Mouse (Mus musculus) mature B cell (primary cell): ENCODE data around the gene Gm49721.
"Not testable (repeated sequence)": the region's sequence is repeated elsewhere in the genome, so short reads cannot be mapped to it uniquely, and the experiment has no call there.

Source experiments
- in situ Hi-C: fragments of 300-500 bp; cut with MboI; formaldehyde crosslinking; loops from 2 replicates; pipeline ENCODE4 v1.14.3; 2019

Gene Gm49721

GRCm38 (mm10) chr17:7079558-7079957 is 100.9 kb downstream of the Gm49721 start:
- in situ Hi-C loops, result not testable (repeated sequence)

- in situ Hi-C loops, result not testable (repeated sequence)
Observed at GRCm38 (mm10) chr17:7084523-7084922, 105.8 kb downstream of the Gm49721 start.

GRCm38 (mm10) chr17:7085469-7086168 is 106.9 kb downstream of the Gm49721 start:
- in situ Hi-C loops, result not testable (repeated sequence)

- in situ Hi-C loops, result not testable (repeated sequence)
Observed at GRCm38 (mm10) chr17:7086836-7087235, 108.1 kb downstream of the Gm49721 start.
